Mouse (Mus musculus): ENCODE data around the gene Tmem201.

GRCm38 (mm10) chr4:149678006-149678405 lies 59.8 kb downstream of the Tmem201 start:
- TF ChIP-seq CTCF (IDR thresholded peaks at IDR 0.05; ENCODE audit: control insufficient read depth, insufficient read depth, low read length) (no peak), POLR2A (IDR thresholded peaks at IDR 0.05; ENCODE audit: borderline replicate concordance, control insufficient read depth, low read depth, low read length) (no peak)

Data from bone marrow, adult 2 months (tissue).